Mouse (Mus musculus) heart, adult 11 months (tissue): Measurements from ENCODE around the gene Litaf.

Experiments
- DNase-seq: peaks from one replicate; pipeline ENCODE4 v3.0.0; 2022

Litaf gene

DNA sequence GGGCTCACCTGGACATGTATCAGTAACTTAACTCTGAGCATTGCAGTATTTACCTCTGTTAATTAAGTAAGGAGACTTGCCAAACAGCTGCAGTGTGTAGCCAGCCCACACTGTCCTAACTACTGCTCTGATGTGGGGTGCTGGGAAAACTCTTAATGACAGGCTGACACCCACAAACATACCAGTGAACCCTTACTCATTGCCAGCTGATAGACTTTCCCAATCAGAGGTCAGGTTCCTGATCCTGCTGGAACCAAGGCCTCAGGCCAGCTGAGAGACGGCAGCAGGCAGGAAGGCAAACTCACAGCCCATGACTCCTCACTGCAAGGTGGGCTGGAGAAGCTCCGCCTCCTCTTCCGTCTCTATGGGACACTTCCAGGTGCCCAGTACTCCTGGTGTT is 113.1 kb downstream of the Litaf start:
- DNase-seq, result no peak

DNA sequence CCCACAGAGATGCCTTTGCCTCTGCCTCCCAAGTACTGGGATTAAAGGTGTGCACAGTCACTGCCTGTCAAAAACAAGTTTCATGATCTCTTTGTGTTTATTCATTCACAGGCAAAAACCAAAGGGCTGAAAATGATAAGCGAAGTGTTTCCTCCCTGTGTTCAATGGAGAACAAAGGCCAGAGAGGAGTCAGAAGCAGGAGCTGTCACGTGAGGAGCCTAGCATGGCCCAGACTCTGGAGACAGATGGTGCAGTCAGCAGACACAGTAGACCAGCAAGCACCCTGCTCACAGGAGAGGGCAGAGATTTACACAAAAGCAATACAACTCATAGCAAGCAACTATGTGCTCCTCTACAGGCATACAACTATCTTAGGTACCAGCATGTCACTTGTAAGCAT is 113.9 kb downstream of the Litaf start:
- no peak for DNase-seq

DNA sequence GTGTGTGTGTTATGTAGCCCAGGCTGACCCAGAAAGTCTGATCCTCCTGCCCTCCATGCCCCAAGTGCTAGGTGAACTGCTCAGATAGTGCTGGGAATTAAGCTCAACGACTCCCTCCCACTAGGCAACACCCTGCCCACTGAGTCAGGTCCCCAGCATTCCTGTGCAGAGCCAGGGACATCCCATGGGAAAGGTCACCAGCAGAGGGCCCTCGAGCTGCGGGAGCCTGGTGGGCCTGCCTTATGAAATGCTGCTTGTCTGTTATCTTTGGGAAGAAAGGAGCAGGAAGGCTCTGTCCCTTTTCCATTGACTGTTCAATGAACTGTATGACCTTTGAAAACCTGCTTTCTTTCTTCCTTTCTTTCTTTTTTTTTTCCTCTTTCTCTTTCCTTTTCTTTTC is 114.4 kb downstream of the Litaf start:
- DNase-seq, result peak; percentile 95

DNA sequence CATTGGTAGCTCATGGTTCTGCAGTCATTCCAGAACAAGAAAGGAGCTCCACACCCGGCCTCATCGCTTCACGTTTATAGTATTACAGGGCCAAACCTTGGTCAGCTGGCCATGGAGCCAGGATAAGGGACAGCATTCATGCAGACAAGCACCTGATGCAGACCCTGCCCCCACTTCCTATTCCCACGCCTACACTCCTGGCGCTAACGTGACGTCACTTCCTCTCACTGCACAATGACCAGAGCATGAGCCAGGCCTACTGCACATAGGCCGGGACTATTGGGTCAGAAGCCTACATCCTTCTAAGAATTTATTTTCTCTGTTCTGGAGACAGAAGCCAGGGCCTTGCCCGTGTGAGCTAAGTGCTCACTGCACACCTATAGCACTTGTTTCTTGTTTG is 115.4 kb downstream of the Litaf start:
- peak; percentile 95 for DNase-seq

DNA sequence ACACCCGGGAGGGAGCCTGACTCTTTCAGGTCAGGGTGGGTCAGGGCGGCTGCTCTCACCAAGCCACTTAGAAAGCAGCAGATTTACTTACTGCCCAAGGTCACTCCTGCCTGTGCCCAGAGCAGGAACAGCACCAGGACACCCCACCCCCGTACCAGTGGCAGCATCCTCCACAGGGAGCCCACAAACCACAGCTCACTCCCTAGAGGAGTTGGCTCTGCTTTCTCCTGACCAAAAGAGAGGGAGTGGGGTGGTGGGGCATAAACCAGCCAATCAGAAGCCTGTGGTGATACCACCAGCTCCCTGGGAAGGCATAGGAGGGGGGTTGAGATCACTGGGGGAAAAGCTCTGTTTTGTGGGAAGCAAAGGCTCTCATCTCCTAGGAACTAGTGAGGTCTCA is 118.2 kb downstream of the Litaf start:
- no peak for DNase-seq

DNA sequence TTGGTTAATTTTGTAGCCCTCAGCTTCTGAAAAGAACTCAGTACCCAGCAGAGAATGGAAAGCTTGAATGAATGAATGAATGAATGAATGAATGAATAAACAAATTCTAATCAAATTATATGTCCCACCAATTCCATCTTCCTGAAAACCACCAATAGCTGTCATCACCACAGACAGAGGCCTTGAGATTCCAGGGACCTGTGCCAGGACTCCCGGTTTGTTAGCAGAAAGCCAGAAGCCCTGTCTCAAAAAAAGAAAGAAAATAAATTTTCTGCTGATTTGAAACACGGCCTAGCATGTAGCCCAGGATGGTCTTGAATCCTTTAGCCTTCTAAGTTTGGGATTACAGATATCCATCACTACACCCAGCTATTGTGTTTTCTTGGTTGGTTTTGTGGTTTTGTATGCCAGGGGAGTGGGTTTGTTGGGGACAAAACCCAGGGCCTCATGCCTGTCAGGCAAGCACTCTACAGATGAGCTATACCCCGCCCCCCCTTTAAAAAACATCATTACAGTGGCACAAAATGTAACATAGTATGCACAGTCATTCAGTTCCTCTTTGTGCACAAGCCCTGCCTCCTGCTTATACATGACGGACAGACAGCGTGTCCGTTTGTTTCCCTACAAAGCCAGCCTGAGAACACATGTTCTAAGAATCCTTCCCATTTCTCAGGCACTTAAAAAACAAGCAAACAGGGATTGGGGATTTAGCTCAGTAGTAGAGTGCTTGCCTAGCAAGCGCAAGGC is 120.4 kb downstream of the Litaf start:
- DNase-seq, result no peak

DNA sequence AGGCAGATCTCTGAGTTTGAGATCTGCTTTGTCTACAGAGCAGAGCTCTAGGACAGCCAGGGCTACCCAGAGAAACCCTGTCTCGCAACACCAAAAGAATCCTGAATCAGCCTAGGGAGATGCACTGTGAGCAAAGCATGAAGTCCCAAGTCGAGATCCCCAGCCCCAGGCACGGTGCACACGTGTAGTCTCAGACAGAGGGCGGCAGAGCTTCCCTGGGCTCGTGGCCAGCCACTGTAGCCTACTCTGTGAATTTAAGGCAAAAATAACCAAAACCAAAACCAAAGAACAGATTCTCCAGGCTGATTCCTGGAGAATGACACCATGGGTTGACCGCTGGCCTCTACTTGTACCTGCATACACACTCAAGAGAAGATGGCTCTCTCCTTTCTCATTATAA is 121.4 kb downstream of the Litaf start:
- no peak for DNase-seq

DNA sequence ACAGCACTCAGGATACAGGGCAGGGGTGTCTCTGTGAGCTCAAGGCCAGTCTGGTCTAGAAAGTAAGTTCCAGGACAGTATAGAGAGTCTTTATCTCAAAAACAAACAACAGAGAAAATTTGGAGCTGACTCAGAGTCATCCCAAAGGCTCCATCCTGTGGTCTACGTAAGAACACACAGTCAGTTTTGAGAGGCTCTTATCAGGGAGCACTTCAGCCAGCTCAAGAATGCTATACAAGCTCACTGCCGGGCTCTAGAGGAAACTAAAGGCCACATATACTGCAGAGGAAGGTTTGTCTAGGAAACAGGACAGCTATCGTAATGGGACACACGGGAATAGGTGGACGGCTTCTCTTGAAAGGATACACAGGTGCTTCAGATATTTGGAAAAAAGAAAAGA is 122.7 kb downstream of the Litaf start:
- DNase-seq, result no peak

DNA sequence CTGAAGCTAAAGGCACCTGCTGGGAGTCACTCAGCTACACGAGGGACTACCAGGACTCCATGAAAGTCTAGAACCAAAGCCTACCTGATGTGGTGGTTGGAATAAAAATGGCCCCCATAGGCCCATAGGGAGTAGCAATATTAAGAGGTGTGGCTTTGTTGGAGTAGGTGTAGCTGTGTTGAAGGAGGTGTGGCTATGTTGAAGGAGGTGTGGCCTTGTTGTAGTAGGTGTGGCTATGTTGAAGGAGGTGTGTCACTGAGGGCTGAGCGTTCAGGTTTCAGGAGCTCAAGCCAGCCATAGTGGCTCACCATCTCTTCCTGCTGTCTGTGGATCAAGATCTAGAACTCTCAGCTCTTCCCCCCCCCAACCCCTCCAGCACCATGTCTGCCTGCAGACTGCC is 125.3 kb downstream of the Litaf start:
- DNase-seq, result no peak

DNA sequence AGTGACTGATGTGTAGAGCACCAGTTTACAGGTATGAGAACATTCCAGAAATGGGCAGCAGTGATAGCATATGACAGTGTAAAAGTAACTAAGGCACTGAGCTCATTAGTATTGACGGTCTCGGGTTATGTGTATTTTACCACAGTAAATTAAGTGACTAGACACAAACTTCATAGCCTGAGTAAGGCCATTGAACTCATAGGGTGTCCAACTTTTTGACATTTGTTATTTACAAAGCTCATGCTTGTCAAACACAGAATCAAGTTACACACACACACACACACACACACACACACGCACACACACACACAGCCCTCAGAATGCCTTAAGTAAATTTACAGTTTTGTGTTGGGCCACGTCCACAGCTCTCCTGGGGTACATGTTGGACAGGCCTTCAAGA is 126.0 kb downstream of the Litaf start:
- no peak for DNase-seq

DNA sequence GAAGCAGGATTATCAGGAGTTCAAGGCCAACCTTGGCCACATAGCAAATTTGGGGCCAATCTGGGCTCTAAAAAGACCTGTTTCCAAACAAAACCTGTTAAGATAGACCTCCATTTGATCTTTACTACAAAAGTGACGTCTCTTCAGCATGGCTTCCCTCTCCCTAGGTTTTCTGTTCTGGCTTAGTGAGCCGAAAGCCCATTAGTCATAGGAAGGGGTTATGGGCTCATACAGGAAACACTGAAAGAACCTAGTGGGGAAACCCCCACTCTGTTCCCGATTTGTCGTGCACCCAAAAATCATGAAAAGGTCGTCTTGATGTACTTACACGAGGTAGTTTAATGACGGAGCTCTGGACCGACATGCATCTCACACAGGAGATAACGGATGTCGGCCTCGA is 128.5 kb downstream of the Litaf start:
- DNase-seq, result no peak

DNA sequence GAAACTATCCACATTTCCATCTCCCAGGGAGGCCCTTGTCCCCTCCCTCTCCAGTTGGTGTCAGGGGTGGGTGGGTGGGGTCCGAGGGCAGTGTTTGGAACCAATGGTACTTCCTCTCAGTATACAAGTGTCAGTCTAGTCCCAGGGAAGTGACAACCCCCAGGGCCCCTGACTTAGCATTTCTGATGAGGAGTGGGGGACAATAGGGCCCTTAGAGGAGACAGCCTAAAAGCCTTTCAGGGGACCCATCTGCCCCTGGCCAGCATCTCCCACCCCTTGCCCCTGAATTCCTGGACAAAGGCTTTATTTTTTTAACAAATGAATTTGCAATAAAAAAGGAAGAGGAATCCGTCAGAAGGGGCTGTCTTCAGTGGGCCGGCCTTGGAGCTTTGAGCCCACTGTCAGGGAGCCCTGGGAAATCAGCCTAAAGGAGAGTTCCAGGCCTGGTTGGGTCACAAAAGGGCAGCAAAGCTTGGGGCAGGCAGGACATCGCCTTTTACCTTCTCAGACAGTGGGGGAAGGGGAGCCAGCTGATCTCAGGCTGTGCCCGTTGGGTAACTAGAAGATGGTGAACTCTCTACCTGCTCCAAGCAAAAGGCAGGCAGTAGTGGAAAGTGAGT is 129.1 kb downstream of the Litaf start:
- no peak for DNase-seq

DNA sequence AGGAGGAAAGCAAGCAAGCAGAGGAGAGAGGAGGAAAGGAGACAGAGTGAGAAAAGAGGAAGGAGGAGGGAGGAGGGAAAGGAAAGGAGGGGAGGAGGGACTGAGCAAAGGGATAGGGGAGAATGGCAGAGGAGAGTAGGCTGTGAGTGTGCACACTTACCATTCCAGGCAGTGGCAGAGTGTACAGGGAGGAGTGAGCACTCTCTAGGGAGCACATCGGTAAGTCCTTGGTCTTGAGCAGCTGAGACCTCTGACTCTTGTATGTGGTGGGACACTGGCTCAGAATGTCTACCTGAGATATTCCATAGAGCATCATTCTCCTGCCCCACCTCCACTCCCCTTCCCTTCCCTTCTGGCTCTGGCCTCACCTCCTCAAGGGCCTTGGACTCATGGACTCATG is 131.9 kb downstream of the Litaf start:
- DNase-seq, result no peak

DNA sequence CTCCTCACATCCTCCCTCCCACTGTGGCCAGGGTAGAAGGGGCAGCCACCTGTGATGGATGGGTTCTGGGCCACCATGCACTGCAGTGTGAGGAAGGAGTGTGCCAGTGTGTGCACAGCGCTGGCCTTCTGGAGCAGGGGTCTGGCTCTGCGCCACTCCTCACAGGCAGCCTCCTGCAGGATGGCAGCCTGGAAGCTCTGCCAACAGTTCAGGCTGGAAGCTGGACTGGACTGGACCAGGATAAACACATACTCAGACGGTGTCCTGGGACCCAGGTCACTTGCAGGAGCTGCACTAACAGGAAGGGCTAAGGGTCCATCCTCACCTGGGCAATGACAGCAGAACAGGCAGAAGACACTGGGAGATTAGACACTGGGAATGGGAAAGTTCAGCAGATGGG is 132.6 kb downstream of the Litaf start:
- DNase-seq, result no peak

DNA sequence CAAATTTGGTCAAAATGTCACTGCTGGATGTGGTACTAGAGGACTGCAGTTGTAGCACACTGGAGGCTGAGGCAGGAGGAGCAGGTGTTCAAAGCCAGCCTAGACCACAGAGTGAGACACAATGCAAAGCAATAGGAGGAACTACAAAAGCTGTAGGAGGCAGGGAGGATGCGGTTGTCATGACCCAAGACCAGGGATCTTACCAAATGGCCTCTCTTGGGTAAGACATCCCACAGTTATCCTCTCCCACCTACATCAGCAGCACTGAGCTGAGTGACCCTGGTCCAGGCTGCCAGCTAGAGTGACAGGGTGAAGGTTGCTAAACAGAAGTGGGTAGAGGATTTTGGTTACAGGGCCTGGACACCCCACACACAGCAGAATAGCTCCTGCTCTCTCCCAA is 138.9 kb downstream of the Litaf start:
- no peak for DNase-seq

DNA sequence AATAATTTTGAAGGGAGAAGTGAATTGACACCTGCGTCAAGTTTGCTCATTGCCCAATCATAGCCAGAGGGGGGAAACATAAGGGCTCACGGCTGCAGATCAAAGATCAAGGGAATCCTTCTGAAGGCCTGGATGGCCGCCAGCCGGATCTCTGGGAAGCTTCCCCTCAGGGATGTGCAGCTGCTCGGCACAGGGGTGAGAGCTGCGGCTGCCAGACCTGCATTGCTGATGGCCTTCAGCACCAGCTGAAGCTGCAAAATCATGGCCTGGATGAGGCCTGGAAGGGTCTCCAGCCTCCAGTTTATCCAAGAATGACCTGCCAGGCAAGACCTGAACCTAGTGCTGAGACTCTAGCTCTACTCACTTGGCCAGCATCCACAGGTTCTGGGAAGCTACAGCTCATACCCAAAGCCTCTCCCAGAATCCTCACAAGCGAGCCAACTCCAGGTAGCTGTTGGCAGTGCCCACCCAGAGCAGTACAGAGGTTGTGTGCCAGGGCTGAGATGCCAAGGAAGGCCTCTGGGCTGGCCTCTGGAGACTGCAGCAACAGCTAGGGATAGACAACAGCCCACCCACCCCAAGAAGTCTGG is 140.3 kb downstream of the Litaf start:
- DNase-seq, result no peak

DNA sequence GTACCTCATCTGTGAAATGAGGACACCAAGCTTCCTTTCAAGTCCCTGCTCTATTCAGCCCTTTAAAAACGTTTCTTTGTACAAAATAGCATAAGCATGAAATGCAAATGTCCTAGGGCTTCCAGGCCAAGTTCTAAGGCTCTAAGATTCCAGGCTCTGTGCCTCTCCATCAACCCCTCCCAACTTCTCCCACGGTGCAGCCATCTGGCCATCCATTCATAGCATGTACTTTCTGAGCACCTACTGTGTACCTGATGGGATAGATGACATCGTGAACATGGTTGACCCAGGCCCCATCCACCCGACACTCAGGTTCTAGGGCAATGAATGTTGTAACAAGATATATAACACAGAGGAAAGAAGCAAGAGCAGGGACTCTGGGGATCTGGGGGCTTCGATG is 142.4 kb downstream of the Litaf start:
- no peak for DNase-seq

DNA sequence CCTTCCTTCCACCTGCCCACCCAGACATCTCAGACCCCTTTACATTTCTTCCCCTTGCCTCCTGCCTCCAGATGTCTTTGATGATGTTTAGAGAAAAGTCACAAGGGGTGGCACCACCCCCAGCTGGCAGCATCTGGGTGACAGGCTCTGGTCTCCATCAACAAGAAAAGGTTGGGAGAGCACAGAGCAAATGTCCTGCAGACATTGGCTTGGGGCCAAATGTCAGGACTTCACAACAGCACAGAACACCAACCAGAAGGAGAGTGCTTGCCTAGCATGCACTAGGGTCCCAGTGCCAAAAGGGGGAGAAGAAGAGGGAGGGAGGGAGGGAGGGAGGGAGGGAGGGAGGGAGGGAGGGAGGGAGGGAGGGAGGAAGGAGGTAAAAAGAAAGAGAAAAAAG is 146.1 kb downstream of the Litaf start:
- DNase-seq, result no peak

DNA sequence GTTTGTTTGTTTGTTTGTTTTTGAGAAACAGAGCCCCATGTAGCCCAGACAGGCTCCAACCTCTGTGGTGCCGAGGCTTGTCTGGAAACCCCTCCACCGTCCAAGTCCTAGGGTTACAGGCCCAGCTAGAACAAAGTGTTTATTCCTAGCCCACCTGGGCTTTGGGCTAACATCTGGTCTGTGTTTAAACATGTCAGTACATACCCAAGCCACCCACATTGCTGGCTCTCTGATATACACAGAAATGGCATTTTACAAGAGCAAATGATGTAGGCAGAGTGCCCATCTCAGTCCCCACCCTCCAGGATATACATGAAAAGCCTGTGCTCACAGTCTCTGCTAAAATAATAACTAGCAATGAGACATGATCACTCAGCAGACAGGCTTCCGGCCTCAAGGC is 149.7 kb downstream of the Litaf start:
- DNase-seq, result no peak

DNA sequence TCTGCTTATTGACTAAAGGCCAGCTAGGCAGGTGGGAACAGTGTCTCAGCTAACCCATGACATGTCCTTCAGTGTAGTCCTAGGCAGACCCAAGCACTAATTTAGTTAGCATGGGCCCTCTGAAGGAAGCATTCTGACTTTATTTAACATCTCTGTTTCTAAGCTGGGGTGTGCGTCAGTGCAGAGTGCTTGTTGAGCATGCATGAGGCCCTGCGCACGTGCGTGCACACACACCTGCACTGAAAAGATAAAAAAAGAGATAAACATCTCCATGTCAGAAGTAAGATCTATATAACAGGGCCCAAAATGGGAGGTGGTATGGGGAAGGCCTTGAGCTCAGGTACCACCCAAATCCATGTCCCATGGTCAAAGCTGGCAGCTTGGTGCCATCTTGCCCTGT is 150.9 kb downstream of the Litaf start:
- no peak for DNase-seq

DNA sequence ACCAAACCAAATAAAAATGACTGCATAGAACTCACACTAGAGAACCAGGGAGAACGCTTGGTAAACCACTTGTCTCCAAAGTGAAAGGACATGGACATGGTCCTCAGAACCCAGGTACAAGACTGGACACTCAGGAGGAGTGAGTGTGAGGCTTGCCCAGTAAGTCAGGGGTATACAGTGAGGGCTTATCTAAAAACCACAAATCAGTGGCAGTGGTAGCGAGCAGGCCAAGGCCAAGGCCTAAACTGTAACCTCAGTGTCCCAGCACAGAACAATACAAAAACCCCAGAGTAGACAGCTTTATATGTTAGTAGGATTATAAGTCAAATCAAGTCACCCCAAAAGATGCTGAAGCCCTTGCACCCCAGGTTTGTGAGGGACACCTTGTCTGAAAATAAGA is 154.9 kb downstream of the Litaf start:
- no peak for DNase-seq

DNA sequence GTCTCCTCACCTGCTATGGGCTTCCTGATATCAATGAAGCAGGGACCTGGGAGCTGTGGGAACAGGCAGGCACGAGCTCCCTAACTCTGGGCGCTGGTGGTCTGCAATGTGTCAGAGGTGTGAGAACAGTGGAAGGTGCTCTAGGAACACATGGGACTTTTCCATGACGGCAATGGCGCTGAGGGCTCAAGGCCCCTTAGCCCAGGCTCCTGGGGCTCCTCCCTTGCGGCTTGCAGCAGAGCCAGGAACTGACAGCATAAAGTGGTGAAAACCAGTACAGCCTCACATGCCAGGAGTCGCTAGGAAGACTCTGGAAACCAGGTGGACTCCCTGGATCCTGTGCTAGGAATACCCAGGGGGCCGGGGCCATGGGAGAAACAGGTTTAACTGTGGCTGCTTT is 155.4 kb downstream of the Litaf start:
- no peak for DNase-seq
